Mouse (Mus musculus): Measurements from ENCODE around the gene Prkd1. TPM values are rescaled to one million over a fixed set of nuclear protein-coding genes. Genes with fewer than 3 reads are reported as not detected.

The Prkd1 gene
- polyA plus RNA-seq, 1 experiment from 2014 or later = 4.5 TPM

DNA sequence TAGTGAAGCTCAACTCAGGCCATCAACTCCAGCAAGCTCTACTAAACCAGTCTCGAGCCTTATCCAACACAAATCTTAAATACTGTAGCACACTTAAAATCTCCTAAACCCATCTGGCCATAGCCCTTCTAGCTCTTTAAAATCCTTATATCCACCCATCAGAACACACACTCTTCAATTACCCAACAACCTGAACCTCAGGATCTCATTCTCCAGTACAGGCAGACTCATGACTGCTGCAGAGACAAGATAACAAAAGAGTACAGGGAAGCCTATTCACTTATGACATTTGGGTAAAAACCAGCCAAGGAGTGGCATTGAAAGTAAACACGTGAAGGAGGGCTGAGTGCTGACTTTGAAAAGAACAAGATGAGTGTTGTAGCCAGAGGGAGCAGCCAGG, 55.4 kb downstream of the Prkd1 start:
- no peak overlapping the region for H3K4me3 ChIP-seq (ENCODE audit: low read length)
- no peaks in the 10 kb centered on the region for H3K36me3 ChIP-seq (ENCODE audit: control insufficient read depth, insufficient read depth)
- H3K4me2 ChIP-seq (ENCODE audit: low read depth, low read length) = no peak overlapping the region
- H3K9ac ChIP-seq (ENCODE audit: low read length) = no peak overlapping the region
- H3K9me3 ChIP-seq (replicated peaks; ENCODE audit: control insufficient read depth, low read length) = no peaks in the 10 kb centered on the region
- WGBS = 66% methylated on average over 2 of the region's 2 CpGs
- ATAC-seq (replicated peaks; ENCODE audit: extremely low read depth, insufficient read depth, low FRiP score) = no peak
- no peaks in the 10 kb centered on the region for H3K27me3 ChIP-seq (ENCODE audit: control insufficient read depth, insufficient read depth, low read length)
- peaks cover 9% of the 10 kb centered on the region; the same call in 1 of the 2 replicates for H3K4me1 ChIP-seq (ENCODE audit: control insufficient read depth, insufficient read depth, low read length)
- H3K27ac ChIP-seq (ENCODE audit: low read length) = no peak overlapping the region

DNA sequence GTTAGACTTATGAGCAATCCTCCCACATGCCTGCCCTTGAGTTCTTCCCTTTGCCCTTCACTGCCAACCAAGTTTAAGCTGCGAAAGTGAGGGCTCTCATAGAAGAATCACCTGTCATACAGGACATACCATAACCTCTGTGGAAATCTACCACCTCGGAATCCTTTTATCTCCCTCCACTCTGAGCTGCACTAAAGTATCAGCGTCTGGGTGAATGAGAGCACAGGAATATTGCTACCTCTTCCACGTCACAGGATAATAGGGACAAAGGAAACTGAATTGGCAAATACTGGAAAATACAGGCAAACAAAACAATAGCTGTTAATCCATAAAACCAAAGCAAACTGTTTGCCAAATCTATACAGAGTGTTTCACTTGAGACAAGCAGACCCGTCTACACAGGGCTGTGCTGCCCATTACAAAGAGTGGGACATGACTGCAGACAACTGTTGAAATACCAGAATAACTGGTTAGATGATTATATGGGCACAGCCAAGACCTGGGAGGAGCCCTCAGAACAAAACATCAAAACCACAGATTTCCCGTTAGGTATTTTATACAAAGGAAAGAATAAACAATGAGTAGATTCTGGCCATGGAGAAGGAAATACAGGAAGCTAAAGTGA, 60.6 kb downstream of the Prkd1 start:
- WGBS = 61% methylated on average over 6 of the region's 6 CpGs
- H3K36me3 ChIP-seq (ENCODE audit: control insufficient read depth, insufficient read depth) = no peaks in the 10 kb centered on the region
- ATAC-seq (replicated peaks; ENCODE audit: extremely low read depth, insufficient read depth, low FRiP score) = no peak
- H3K4me3 ChIP-seq (ENCODE audit: low read length) = no peak overlapping the region
- H3K9me3 ChIP-seq (replicated peaks; ENCODE audit: control insufficient read depth, low read length) = no peaks in the 10 kb centered on the region
- H3K4me2 ChIP-seq (ENCODE audit: low read depth, low read length) = no peak overlapping the region
- H3K9ac ChIP-seq (ENCODE audit: low read length) = no peak overlapping the region
- no peak overlapping the region for H3K27ac ChIP-seq (ENCODE audit: low read length)
- H3K4me1 ChIP-seq (ENCODE audit: control insufficient read depth, insufficient read depth, low read length) = no peaks in the 10 kb centered on the region
- H3K27me3 ChIP-seq (ENCODE audit: control insufficient read depth, insufficient read depth, low read length) = no peaks in the 10 kb centered on the region

DNA sequence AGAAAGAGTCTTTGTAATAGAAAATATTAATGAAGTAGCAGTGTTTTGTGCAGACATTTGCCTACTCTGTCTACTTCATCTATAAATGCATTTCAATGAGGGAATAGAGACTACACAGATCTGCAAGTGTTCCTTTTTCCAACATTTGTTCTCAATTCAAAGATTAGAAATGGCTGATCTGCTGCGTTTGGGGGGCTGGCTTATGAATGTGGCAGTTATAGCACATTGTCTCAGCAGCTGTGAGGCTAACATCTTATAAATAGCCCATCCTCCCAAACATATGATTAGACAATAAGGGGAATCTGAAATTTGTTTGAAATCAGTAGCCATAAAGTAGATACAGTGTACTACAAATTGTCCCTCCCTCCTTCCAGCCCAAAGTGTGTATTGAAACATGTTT, 83.7 kb downstream of the Prkd1 start:
- WGBS = 54% methylated on average over 1 of the region's 1 CpGs
- H3K9me3 ChIP-seq (replicated peaks; ENCODE audit: control insufficient read depth, low read length) = peaks cover 4% of the 10 kb centered on the region; the same call in 1 of the 2 replicates
- H3K4me3 ChIP-seq (ENCODE audit: low read length) = no peak overlapping the region
- no peak for ATAC-seq (replicated peaks; ENCODE audit: extremely low read depth, insufficient read depth, low FRiP score)
- no peak overlapping the region for H3K27ac ChIP-seq (ENCODE audit: low read length)
- no peak overlapping the region for H3K4me2 ChIP-seq (ENCODE audit: low read depth, low read length)
- H3K36me3 ChIP-seq (ENCODE audit: control insufficient read depth, insufficient read depth) = no peaks in the 10 kb centered on the region
- no peak overlapping the region for H3K9ac ChIP-seq (ENCODE audit: low read length)
- H3K27me3 ChIP-seq (ENCODE audit: control insufficient read depth, insufficient read depth, low read length) = no peaks in the 10 kb centered on the region
- no peaks in the 10 kb centered on the region for H3K4me1 ChIP-seq (ENCODE audit: control insufficient read depth, insufficient read depth, low read length)

DNA sequence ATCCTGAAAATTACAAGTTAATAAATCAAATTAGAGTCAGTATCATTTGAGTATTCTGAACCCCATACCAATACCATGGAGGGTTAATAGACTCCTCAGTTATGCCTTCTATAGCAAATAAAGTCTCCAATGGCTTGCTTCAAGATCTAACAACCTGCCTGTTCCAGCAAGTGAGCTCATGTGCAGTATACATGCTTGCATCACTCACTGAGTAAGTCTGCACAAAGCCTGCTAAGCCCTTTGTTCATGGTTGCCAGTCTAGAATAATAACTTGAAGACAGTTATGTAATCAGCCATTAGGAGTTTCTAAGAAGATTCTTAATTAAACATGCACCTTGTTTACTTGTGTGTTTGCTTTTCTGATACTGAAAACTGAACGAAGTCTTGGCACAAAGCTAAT, 88.4 kb downstream of the Prkd1 start:
- H3K4me1 ChIP-seq (ENCODE audit: control insufficient read depth, insufficient read depth, low read length) = no peaks in the 10 kb centered on the region; the same call in 1 of the 2 replicates
- no peak overlapping the region for H3K4me2 ChIP-seq (ENCODE audit: low read depth, low read length)
- H3K36me3 ChIP-seq (ENCODE audit: control insufficient read depth, insufficient read depth) = no peaks in the 10 kb centered on the region
- no peak for ATAC-seq (replicated peaks; ENCODE audit: extremely low read depth, insufficient read depth, low FRiP score)
- no peak overlapping the region for H3K27ac ChIP-seq (ENCODE audit: low read length)
- H3K4me3 ChIP-seq (ENCODE audit: low read length) = no peak overlapping the region
- no peaks in the 10 kb centered on the region for H3K27me3 ChIP-seq (ENCODE audit: control insufficient read depth, insufficient read depth, low read length)
- H3K9ac ChIP-seq (ENCODE audit: low read length) = no peak overlapping the region
- H3K9me3 ChIP-seq (replicated peaks; ENCODE audit: control insufficient read depth, low read length) = peaks cover 4% of the 10 kb centered on the region; the same call in 1 of the 2 replicates
- WGBS = 69% methylated on average over 1 of the region's 1 CpGs

DNA sequence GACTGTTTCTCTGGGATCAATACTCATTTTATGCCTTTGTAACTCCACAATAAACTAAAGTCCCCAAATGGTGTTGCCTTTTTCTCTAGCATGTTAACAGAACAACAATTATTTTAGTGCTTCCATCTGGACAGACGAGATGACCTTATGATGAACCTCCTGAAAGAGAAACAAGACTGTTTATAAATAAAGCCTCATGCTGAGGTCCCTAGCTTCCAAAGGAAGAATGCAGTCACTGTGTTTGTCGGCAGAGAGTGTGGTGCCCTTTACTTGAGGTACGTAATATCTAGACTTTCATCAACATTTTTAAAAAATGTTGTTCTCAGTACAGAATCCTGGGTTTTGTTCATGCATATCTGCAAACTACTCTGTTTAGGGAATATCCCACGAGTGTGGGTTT, 90.7 kb downstream of the Prkd1 start:
- Histone ChIP-seq H3K4me2 (ENCODE audit: low read depth, low read length) (no peak overlapping the region), H3K36me3 (ENCODE audit: control insufficient read depth, insufficient read depth) (no peaks in the 10 kb centered on the region), H3K9me3 (replicated peaks; ENCODE audit: control insufficient read depth, low read length) (peaks cover 4% of the 10 kb centered on the region; the same call in 1 of the 2 replicates), H3K9ac (ENCODE audit: low read length) (no peak overlapping the region; the same call in 1 of the 2 replicates), H3K27me3 (ENCODE audit: control insufficient read depth, insufficient read depth, low read length) (no peaks in the 10 kb centered on the region), H3K4me1 (ENCODE audit: control insufficient read depth, insufficient read depth, low read length) (no peaks in the 10 kb centered on the region; the same call in 1 of the 2 replicates), H3K4me3 (ENCODE audit: low read length) (no peak overlapping the region), H3K27ac (ENCODE audit: low read length) (no peak overlapping the region)
- WGBS = 39% methylated on average over 4 of the region's 4 CpGs
- no peak for ATAC-seq (replicated peaks; ENCODE audit: extremely low read depth, insufficient read depth, low FRiP score)

DNA sequence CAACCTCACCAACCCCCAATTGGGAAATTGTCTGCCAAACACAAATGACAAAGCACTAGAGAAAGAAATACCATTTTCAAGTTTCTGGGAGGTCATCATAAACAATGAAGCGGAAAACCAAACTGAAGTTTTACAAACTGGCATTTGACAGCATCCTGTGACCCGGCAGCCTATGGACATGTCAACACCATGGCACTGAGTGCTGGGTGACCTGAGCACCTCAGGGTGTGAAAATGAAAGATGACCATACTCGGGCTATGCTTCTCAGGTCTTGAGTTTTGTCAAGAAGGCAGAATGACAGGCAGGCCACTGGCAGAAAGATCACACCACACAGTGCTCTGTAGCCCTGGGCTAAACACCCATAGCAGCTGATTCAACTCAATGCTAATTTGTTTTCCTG, 94.7 kb downstream of the Prkd1 start:
- H3K9me3 ChIP-seq (replicated peaks; ENCODE audit: control insufficient read depth, low read length) = no peaks in the 10 kb centered on the region
- H3K27ac ChIP-seq (ENCODE audit: low read length) = no peak overlapping the region
- H3K4me3 ChIP-seq (ENCODE audit: low read length) = no peak overlapping the region
- H3K9ac ChIP-seq (ENCODE audit: low read length) = no peak overlapping the region
- H3K4me2 ChIP-seq (ENCODE audit: low read depth, low read length) = no peak overlapping the region
- H3K27me3 ChIP-seq (ENCODE audit: control insufficient read depth, insufficient read depth, low read length) = no peaks in the 10 kb centered on the region
- ATAC-seq (replicated peaks; ENCODE audit: extremely low read depth, insufficient read depth, low FRiP score) = no peak
- 54% methylated on average over 3 of the region's 3 CpGs for WGBS
- H3K4me1 ChIP-seq (ENCODE audit: control insufficient read depth, insufficient read depth, low read length) = peaks cover 7% of the 10 kb centered on the region
- no peaks in the 10 kb centered on the region for H3K36me3 ChIP-seq (ENCODE audit: control insufficient read depth, insufficient read depth)

DNA sequence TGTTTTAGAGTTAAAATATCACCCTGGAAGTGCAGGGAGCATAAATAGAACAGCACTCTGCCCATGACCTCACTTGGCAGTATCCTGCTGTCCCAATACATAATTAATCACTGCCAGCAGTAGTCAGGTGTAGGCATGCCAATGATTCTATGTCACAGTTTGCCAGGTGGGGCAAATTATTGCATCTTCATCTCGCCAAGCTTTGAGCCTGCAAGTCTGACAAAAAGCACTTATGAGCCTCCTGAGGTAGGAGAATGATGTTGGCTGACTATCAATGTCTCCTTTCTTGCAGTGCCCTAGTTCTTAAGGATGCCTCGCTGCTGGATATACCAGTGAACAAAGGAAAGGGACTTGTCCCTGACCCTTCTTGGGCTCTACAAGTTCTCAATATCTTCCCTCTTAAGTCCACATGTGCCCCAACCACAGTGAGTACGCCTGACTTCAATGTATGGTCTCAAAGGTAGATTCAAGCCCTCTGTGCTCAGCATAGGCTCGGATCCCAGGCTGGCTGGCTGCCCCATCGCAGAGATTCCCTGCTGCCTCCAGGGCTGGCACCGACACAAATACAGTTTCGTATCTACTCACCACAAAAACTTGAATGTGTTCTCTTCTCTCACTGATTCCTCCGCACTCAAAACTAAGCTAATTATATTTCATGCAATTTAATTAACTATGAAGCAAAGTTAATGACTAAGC, 98.9 kb downstream of the Prkd1 start:
- Histone ChIP-seq H3K27ac (ENCODE audit: low read length) (no peak overlapping the region), H3K4me2 (ENCODE audit: low read depth, low read length) (no peak overlapping the region), H3K27me3 (ENCODE audit: control insufficient read depth, insufficient read depth, low read length) (no peaks in the 10 kb centered on the region), H3K9ac (ENCODE audit: low read length) (no peak overlapping the region), H3K4me3 (ENCODE audit: low read length) (no peak overlapping the region), H3K4me1 (ENCODE audit: control insufficient read depth, insufficient read depth, low read length) (peaks cover 18% of the 10 kb centered on the region), H3K36me3 (ENCODE audit: control insufficient read depth, insufficient read depth) (no peaks in the 10 kb centered on the region), H3K9me3 (replicated peaks; ENCODE audit: control insufficient read depth, low read length) (no peaks in the 10 kb centered on the region)
- no peak for ATAC-seq (replicated peaks; ENCODE audit: extremely low read depth, insufficient read depth, low FRiP score)
- WGBS = 63% methylated on average over 8 of the region's 8 CpGs

DNA sequence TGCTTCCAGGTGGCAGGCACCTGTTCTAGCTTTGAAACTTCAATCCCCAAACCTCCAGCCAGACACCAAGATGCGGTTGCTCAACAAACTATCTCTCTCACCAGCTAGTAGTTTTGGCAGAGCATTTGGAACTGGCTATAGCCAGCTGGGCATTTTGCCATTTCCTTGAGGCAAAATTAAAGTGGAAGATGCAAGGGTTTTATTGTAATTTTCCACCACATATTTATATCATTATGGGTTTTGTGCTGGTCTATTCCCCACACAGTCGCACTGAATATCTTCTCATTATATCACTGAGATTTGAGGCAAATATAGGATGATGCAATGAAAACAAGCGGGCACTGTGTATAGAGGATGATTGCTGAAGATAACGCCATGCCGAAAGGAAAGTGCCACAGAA, 102.5 kb downstream of the Prkd1 start:
- 74% methylated on average over 5 of the region's 5 CpGs for WGBS
- no peaks in the 10 kb centered on the region for H3K9me3 ChIP-seq (replicated peaks; ENCODE audit: control insufficient read depth, low read length)
- no peak overlapping the region for H3K9ac ChIP-seq (ENCODE audit: low read length)
- no peak overlapping the region for H3K4me2 ChIP-seq (ENCODE audit: low read depth, low read length)
- H3K27ac ChIP-seq (ENCODE audit: low read length) = no peak overlapping the region
- H3K27me3 ChIP-seq (ENCODE audit: control insufficient read depth, insufficient read depth, low read length) = no peaks in the 10 kb centered on the region
- ATAC-seq (replicated peaks; ENCODE audit: extremely low read depth, insufficient read depth, low FRiP score) = no peak
- no peaks in the 10 kb centered on the region for H3K36me3 ChIP-seq (ENCODE audit: control insufficient read depth, insufficient read depth)
- peaks cover 25% of the 10 kb centered on the region for H3K4me1 ChIP-seq (ENCODE audit: control insufficient read depth, insufficient read depth, low read length)
- H3K4me3 ChIP-seq (ENCODE audit: low read length) = no peak overlapping the region

DNA sequence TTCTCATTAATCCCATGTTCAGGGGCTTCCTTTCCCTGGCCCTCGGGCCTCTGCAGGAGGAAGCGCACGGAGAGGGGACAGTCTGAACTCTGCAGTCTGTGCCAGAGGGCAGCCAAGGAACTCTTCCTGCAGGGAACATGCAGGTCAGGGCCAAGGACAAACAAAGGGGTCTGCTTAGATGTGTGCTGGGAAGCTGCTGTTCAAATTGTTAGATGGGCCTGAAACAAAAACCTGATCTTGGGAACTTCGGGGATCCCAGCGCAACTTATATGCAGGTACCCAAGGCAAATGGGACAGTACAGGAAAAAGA, 103.3 kb downstream of the Prkd1 start:
- no peak overlapping the region for H3K9ac ChIP-seq (ENCODE audit: low read length)
- H3K4me1 ChIP-seq (ENCODE audit: control insufficient read depth, insufficient read depth, low read length) = peaks cover 25% of the 10 kb centered on the region
- H3K9me3 ChIP-seq (replicated peaks; ENCODE audit: control insufficient read depth, low read length) = no peaks in the 10 kb centered on the region
- WGBS = 62% methylated on average over 5 of the region's 5 CpGs
- no peaks in the 10 kb centered on the region for H3K27me3 ChIP-seq (ENCODE audit: control insufficient read depth, insufficient read depth, low read length)
- H3K4me3 ChIP-seq (ENCODE audit: low read length) = no peak overlapping the region
- no peak overlapping the region for H3K4me2 ChIP-seq (ENCODE audit: low read depth, low read length)
- no peaks in the 10 kb centered on the region for H3K36me3 ChIP-seq (ENCODE audit: control insufficient read depth, insufficient read depth)
- H3K27ac ChIP-seq (ENCODE audit: low read length) = no peak overlapping the region
- ATAC-seq (replicated peaks; ENCODE audit: extremely low read depth, insufficient read depth, low FRiP score) = no peak
